Mouse (Mus musculus): ENCODE measurements around the gene Otulinl. TPM values are rescaled to one million over a fixed set of nuclear protein-coding genes. Genes with fewer than 3 reads are reported as not detected.

Gene Otulinl
- polyA plus RNA-seq, 1 experiment from 2014 or later: 7.6 TPM

Other genes starting within 250 kb of the Otulinl start
- gene Ank, start 214.9 kb downstream of the Otulinl start, polyA plus RNA-seq (2015; fragmentation: Nextera tagmentation; extraction: Ambion mirVana): 11.0 and 12.9 TPM in 2 replicates
- gene Otulin, start 50.9 kb downstream of the Otulinl start, polyA plus RNA-seq (2015; fragmentation: Nextera tagmentation; extraction: Ambion mirVana): 25.1 and 26.0 TPM in 2 replicates